Mouse (Mus musculus): ENCODE results near the gene Prdm11. TPM values are rescaled to one million over a fixed set of nuclear protein-coding genes. Genes with fewer than 3 reads are reported as not detected.

Prdm11 gene
- polyA plus RNA-seq, 1 experiment from 2014 or later = 7.2 TPM

Other genes starting within 250 kb of the Prdm11 start
- gene Syt13, start 131.1 kb downstream of the Prdm11 start, polyA plus RNA-seq (2015; fragmentation: Nextera tagmentation; extraction: Ambion mirVana) = 3.3 and 3.8 TPM in 2 replicates
- gene Trp53i11, start 141.4 kb upstream of the Prdm11 start, polyA plus RNA-seq (2015; fragmentation: Nextera tagmentation; extraction: Ambion mirVana) = 24.9 and 29.7 TPM in 2 replicates